Mouse (Mus musculus) midbrain, postnatal 0 days (tissue): ENCODE results near the gene Arrdc3. TPM values are rescaled to one million over a fixed set of nuclear protein-coding genes. Genes with fewer than 3 reads are reported as not detected.

Source experiments
- ATAC-seq: fragments of 200-750 bp; cut with Nextera tagmentation; 2 replicates; pipeline ENCODE4 v1.8.0; 2017; ENCODE audit warnings: moderate number of reproducible peaks, mild to moderate bottlenecking, moderate TSS enrichment, moderate library complexity; ENCODE audit not compliant: low FRiP score
- DNase-seq: peaks from one replicate; pipeline ENCODE4 v3.0.0-alpha.2; 2015; ENCODE audit warnings: low spot score
- H3K27ac ChIP-seq: fragments of 300-500 bp; sonication (generic); 2 replicates; pipeline ENCODE4 v1.5.1; 2014; ENCODE audit warnings: low read depth, mild to moderate bottlenecking, low read length, mixed read lengths
- H3K27me3 ChIP-seq: fragments of 300-500 bp; sonication (generic); 2 replicates; pipeline ENCODE4 v1.6.1; 2014; ENCODE audit warnings: low read length, control low read depth, mixed read lengths; ENCODE audit not compliant: insufficient read depth
- H3K36me3 ChIP-seq: fragments of 300-500 bp; sonication (generic); 2 replicates; pipeline ENCODE4 v1.6.1; 2014; ENCODE audit warnings: low read length, control low read depth, mixed read lengths; ENCODE audit not compliant: insufficient read depth
- H3K4me1 ChIP-seq: fragments of 300-500 bp; sonication (generic); 2 replicates; pipeline ENCODE4 v1.6.1; 2014; ENCODE audit warnings: mild to moderate bottlenecking, control low read depth, antibody characterized with exemption, low read length, mixed read lengths; ENCODE audit not compliant: insufficient read depth
- H3K4me2 ChIP-seq: fragments of 300-500 bp; sonication (generic); 2 replicates; pipeline ENCODE4 v1.6.1; 2014; ENCODE audit warnings: low read depth, mild to moderate bottlenecking, low read length, mixed read lengths; ENCODE audit not compliant: poor library complexity, severe bottlenecking
- H3K4me3 ChIP-seq: fragments of 300-500 bp; sonication (generic); 2 replicates; pipeline ENCODE4 v1.5.1; 2014; ENCODE audit warnings: low read depth, mild to moderate bottlenecking, low read length, moderate library complexity
- H3K9ac ChIP-seq: fragments of 300-500 bp; sonication (generic); replicated peaks from 2 replicates; pipeline ENCODE4 v1.6.1; 2014; ENCODE audit warnings: mild to moderate bottlenecking, low read length, moderate library complexity, mixed read lengths; ENCODE audit not compliant: poor library complexity, severe bottlenecking
- H3K9me3 ChIP-seq: fragments of 300-500 bp; sonication (generic); 2 replicates; pipeline ENCODE4 v1.6.1; 2016; ENCODE audit warnings: low read length, control low read depth
- CTCF ChIP-seq: IDR thresholded peaks from 2 replicates; pipeline ENCODE4 v1.5.1; 2016; ENCODE audit warnings: antibody characterized with exemption, mild to moderate bottlenecking
- WGBS: fragments of 180-500 bp; shearing (Covaris S2); extraction: QIAGEN DNeasy Blood & Tissue Kit; methylation state at CpG from one replicate; pipeline ENCODE4 v1.1.7; 2014; 5-methylcytosine and 5-hydroxymethylcytosine counted together
- polyA plus RNA-seq: library from polyadenylated mRNA; unstranded; fragments of >200 nt; fragmentation: Nextera tagmentation; extraction: Ambion mirVana; gene quantifications from 2 replicates; pipeline ENCODE4 v1.2.1, GENCODE M21; 2015
- total RNA-seq: library from RNA; depleted of rRNA; stranded (reverse); fragments of >200 nt; gene quantifications from 2 replicates; pipeline ENCODE4 v1.2.3, GENCODE M21; 2014

Gene Arrdc3
- total and polyA plus RNA-seq, 2 experiments from 2014 or later = 42.5 to 82.0 TPM

- Histone ChIP-seq H3K4me3 (peak overlapping the region; percentile 60), H3K9ac (peak overlapping the region; percentile 50), H3K9me3 (no peaks in the 10 kb centered on the region), H3K27me3 (no peaks in the 10 kb centered on the region), H3K4me2 (peak overlapping the region; percentile 49), H3K4me1 (no peaks in the 10 kb centered on the region), H3K36me3 (no peaks in the 10 kb centered on the region), H3K27ac (peak overlapping the region; percentile 100)
- no peak for TF ChIP-seq CTCF
- ATAC-seq (peak; percentile 41), DNase-seq (no peak)
- WGBS = 0% methylated on average over 23 of the region's 23 CpGs
These were observed 458 bp upstream of the Arrdc3 start for GRCm38 (mm10) chr13:80882716-80883135.

GRCm38 (mm10) chr13:80883649-80884376 lies 629 bp downstream of the Arrdc3 start:
- TF ChIP-seq CTCF = no peak
- Histone ChIP-seq H3K4me2 (peak overlapping the region; percentile 49), H3K9ac (peak overlapping the region; percentile 99), H3K4me1 (no peaks in the 10 kb centered on the region), H3K36me3 (no peaks in the 10 kb centered on the region), H3K9me3 (no peaks in the 10 kb centered on the region), H3K4me3 (peak overlapping the region; percentile 60), H3K27ac (peak overlapping the region; percentile 100), H3K27me3 (no peaks in the 10 kb centered on the region)
- no peak for ATAC-seq
- peak; percentile 26 for DNase-seq
- WGBS = under 1% methylated on average over 23 of the region's 23 CpGs

GRCm38 (mm10) chr13:80884377-80884983 lies 1.3 kb downstream of the Arrdc3 start:
- Histone ChIP-seq H3K4me1 (no peaks in the 10 kb centered on the region), H3K9ac (peak overlapping the region; percentile 99), H3K36me3 (no peaks in the 10 kb centered on the region), H3K9me3 (no peaks in the 10 kb centered on the region), H3K27me3 (no peaks in the 10 kb centered on the region), H3K4me3 (peak overlapping the region; percentile 60), H3K4me2 (peak overlapping the region; percentile 49), H3K27ac (peak overlapping the region; percentile 100)
- DNase-seq (peak; percentile 94), ATAC-seq (peak; percentile 47; the same call in 1 of the 2 replicates)
- WGBS = under 1% methylated on average over 15 of the region's 15 CpGs
- no peak for TF ChIP-seq CTCF

GRCm38 (mm10) chr13:80885103-80885833 lies 2.1 kb downstream of the Arrdc3 start:
- peak overlapping the region; percentile 99 for H3K9ac ChIP-seq
- H3K4me3 ChIP-seq = peak overlapping the region; percentile 60
- H3K36me3 ChIP-seq = peaks cover 4% of the 10 kb centered on the region; the same call in 1 of the 2 replicates
- peak overlapping the region; percentile 100 for H3K27ac ChIP-seq
- peak; percentile 99 for DNase-seq
- no peaks in the 10 kb centered on the region for H3K4me1 ChIP-seq
- under 1% methylated on average over 45 of the region's 47 CpGs for WGBS
- peak overlapping the region; percentile 49 for H3K4me2 ChIP-seq
- H3K9me3 ChIP-seq = no peaks in the 10 kb centered on the region
- no peaks in the 10 kb centered on the region for H3K27me3 ChIP-seq
- TF ChIP-seq CTCF = no peak
- peak; percentile 92 for ATAC-seq

GRCm38 (mm10) chr13:80885834-80886663 lies 2.9 kb downstream of the Arrdc3 start:
- H3K4me1 ChIP-seq = no peaks in the 10 kb centered on the region
- DNase-seq = peak; percentile 98
- peak overlapping the region; percentile 55 for H3K4me2 ChIP-seq
- peak overlapping the region; percentile 100 for H3K27ac ChIP-seq
- no peaks in the 10 kb centered on the region for H3K9me3 ChIP-seq
- ATAC-seq = peak; percentile 91
- under 1% methylated on average over 66 of the region's 72 CpGs for WGBS
- H3K36me3 ChIP-seq = peaks cover 12% of the 10 kb centered on the region; the same call in 1 of the 2 replicates
- peak overlapping the region; percentile 60 for H3K4me3 ChIP-seq
- peak overlapping the region; percentile 99 for H3K9ac ChIP-seq
- TF ChIP-seq CTCF = no peak
- H3K27me3 ChIP-seq = no peaks in the 10 kb centered on the region
